Mouse (Mus musculus): ENCODE measurements at regions not wholly inside any gene's neighbourhood (a gene's known extent, or its start where the extent isn't known, plus 50 kb on each side); places are given as distances from the start of the nearest gene placed in this dataset.
A peak's percentile ranks its signal among the peaks of the same experiment; 100 is the strongest.

DNA sequence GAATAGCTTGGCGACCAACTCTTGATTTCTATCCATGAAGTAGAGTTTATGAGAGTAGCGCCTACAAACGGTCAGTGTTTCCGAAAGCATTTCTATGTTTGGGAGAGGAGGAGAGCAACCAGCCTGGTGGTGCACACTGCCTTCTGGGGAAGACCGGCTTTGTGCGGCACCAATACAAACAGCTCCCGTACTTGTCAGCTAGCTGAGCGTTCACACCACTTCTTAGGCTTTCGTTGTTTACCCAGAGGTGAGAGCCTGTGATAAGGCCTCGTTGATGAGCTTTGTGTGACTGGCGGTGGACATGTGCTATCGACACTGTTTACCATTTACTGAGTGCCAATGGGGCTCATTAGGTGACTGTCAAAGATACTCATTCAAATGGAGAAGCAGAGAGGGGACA lies 162.0 kb downstream of the Chic2 start:
- DNase-seq, result no peak

DNA sequence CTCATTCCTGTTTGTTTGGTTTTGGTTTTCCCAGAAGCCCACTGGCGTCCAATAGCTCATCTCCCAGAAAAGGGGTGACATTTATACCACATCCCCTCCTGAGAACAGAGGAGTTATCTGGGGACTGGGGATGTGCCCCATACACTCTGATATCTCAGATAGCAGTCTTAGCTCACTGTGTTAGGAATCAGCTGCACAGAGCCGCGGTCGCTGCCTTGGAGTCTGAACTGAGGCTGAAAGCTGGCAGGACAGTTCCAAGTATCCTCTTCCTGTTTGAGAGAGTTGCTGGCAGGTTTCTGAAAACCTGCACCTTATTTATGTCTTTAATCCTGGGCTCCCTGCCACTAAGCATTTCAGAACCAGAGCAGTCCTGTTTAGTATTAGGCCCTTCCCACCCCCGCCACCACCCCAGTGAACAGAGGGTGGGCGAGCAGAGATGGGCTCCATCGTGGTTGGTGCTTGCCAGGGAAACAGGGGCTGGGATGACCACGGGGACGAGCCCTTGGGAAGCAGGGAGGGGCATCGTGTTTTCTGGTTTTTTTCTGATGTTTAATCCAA lies 163.8 kb downstream of the Chic2 start:
- no peak for DNase-seq

DNA sequence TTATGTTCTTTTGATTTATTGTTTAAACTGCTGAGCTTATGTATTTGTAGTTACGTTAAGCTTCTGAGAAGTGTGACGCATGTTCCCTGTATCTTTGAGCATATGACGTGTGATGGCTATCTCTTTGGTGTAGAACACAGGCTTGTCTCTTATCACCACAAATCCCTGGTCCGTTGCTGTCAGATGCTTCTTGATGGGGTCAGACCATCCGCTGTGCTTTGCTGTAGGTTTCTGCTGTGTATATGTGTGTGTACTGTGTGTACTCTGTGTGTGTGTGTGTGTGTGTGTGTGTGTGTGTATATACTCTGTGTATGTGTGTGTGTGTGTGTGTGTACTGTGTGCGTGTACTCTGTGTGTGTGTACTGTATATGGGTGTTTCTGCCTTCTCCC lies 164.5 kb downstream of the Chic2 start:
- no peak for DNase-seq

DNA sequence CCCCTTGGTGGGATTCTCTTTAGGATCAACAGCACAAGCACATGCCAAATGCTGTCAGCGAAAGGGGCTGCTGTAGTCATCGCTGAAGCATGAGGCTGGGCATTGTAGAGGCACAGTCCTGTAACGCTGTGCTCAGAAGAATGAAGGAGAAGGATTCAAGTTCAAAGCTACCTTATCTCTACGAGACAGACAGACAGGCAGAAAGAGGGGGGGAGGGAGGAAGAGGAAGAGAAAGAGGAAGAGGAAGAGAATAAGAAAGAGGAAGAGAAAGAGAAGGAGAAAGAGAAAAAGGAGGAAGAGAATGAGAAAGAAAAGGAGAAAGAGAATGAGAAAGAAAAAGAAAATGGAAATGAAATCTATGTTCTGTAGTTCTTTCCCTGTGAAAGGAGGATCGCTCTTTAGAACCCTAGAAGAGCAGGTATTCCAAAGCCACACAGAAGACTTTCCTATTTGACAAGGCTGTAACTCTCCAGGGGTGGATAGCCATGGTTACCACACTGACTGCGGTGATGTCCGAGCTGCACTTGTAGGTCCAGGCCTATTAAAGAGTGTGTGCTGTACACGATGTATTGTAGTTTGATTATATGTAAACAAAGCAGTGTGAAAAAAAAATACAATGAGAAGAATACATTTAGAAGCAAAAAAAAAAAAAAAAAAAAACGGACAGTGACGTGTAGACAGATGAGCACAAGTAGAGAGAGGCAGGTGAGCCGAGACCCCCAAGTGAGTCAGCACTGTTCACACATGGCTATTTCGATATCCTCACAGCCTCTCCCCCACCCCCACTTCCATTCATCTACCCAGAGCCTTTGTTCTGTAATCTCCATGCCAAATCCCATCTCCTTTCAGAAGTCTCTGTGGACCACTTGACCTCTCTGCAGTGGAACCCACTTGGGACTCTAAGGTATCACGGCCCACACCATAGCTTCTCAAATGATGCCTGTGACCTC lies 165.2 kb downstream of the Chic2 start:
- DNase-seq, result no peak

DNA sequence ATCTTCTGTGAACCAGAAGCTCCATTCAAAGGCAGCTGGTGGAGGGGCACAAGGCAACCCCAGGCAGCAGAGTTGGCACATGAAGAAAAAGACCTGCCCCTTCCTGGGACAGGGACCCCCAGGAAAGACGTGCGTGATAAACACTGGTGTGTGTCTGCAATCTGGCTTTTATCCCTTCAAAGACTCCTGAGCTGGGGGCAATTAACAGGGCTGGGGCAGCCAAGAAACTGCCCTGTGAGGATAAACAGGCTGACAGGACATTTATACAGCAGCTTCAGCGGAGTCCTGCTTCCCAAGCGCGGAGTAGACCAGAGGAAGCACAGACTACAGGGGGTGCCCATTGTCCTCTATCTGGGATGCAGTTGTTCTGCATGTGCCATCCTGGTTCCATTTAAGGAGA lies 167.0 kb downstream of the Chic2 start:
- DNase-seq, result no peak

DNA sequence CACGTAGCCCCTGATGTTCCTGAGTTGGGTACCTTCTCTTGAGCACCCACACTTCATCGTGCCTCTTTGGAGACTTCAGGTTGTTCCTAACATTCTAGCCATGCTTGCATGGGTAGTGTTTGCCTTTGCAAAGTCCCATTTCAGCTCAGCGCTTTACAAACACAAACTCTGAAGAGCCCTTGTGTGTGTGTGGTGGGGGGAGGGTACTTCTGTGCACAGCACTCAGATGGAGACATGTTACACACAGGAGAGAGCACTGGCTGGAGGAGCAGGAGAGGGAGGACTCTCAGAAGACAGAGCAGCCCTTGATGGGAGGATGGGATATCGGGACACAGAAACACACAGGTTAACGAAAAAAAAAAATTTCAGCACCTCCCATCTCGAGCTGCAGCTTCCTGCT lies 167.4 kb downstream of the Chic2 start:
- no peak for DNase-seq

DNA sequence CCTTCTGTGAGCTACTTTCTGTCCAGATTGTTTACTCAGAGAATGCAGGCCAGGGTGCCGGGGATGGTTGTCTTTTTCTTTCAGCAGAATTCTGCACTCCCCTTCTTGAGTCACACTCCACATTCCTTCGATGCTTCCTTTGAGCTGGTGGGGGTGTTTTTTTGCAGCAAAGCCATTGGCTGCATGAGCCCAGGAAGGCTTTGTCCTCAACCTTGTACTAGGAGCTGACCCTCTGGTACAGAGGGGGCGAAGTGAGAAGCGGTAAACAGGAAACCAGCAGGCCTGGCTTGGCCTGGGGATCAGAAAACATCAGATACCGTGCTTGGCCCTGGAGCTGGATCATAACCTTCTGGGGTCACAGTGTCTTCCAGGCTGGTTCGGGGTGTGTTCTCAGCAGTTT lies 169.9 kb downstream of the Chic2 start:
- peak; percentile 31 for DNase-seq

DNA sequence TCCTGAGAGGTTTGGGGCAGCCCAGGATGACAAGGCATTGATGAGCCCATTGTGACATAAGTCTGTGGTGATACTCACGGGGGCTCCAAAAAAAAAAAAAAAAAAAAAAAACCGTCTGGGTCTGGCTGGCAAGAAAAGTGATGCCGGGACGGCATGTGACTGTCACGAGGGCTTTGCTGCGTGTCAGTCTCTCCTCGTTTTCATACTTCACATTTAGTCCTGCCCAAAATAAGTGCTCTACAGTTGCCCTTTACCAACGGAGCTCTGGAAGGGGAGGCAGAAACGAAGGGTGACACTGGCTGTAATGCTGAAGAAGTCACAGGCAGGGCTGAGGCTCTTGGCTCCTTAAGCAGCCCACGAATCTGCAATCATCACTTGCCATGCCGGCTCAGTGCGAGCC lies 167.9 kb upstream of the Lnx1 start:
- no peak for DNase-seq

DNA sequence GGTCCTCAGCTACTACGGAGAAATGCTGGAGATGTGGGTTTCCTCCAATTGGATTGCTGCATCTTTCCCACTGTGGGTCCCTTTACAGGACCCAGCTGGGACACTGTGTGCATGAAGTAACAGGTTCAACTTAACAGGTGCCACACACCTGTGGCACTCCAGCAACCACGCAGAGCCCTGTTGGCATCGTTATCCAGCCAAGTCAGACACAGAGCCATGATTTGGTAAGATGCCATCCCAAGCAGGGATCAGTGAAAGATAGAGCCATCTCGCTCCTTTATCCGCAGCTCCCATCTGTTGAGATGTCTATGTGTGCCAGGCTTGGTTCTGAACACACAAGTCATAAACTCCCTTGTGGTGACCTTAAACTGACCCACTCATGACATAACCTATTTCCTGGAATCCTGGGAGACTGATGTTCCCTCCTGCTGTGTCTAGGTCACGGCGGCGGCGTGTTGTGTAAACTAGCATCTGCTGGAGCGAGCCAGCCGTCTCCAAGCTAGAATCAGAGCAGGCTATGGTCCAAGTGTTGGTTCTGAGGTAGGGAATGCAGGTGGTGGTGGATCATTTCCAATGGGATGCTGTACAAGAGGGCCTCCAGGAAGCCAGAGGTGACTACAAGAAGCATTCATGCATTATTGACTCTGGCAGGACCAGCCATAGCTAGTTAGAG lies 164.5 kb upstream of the Lnx1 start:
- no peak for DNase-seq

DNA sequence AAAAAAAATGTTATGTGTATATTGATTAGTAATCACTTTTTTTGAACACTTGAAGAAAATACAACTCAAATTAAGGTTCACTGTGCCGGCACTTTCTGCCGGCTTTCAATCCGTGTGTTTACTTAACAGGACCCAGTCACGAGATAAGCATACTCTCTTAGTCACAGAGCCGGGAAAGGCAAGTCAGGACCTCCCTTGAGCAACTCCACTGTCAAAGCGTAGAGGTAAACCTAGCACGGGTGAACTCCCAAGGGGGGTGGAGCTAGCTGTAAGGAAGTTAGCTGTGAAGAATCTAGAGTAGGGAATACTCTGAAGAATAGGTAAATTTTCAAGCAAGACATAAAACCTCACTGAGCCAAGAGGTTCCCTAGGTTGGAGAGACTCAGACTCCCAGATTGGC lies 164.0 kb upstream of the Lnx1 start:
- no peak for DNase-seq

DNA sequence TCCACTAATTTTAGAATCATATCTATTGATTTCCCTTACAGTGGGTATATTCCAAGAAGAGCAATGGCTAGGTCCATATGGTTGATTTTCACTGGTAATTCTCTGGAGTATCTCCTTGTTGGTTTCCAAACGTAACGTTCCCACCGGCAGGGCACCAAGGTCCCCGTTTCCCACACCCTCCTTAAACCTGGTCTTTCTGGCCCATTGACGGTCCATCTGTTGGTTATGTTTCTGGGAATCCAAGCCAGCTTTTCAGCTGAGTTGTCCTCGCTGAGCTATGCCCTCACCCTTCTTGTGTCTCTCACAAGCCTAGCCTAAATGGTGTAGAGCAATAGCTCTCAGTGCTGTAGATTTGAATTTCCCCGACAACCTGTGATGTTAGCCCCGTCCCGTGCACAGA lies 162.7 kb upstream of the Lnx1 start:
- DNase-seq, result no peak

DNA sequence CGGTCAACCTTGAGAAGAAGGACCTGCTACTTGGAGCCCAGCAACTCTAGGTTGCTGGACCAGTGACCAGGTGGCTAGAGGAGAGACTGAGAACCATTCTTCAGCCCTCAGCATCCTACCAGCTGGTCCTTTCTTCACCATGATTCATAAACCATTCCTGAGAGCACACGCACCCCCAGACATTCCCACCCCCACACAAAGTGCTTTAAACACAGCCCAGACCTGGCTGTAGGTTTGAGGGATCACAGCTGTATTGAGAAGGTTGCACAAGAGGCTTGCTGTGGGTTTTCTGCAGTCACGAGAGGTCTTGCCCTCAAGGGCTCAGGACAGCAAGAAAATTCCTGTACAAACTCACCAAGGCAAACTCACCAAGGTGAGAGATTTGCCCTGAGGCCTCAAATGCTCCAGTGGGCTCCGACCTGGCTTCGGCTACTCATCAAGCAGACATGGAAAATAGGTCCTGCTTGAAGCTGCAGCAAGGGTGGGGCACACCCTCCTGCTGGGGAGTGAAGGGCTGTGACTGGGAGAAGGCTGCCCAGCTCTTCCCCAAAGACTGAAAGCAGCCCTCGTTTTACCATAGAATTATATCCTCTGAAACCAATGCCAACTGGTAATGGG lies 161.9 kb upstream of the Lnx1 start:
- no peak for DNase-seq

DNA sequence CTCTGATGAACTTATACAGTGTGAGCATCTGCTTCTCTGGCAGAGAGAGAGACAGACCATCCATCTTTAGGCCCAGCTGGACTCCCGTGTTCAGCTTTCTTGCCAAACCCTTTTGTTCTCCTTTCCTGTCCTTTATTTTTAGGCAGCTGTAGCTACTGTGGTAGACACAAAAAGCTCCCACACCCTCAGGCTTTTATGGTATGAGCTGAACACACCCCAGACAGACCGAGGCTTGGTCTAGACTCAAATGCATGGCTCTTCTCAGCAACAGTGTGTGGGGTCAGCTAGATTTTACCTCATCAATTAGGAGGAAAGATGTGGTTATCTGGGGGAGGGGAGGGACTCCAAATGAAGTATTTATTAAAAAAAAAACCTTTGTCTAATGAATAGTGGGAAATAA lies 158.6 kb upstream of the Lnx1 start:
- peak; percentile 2 for DNase-seq

DNA sequence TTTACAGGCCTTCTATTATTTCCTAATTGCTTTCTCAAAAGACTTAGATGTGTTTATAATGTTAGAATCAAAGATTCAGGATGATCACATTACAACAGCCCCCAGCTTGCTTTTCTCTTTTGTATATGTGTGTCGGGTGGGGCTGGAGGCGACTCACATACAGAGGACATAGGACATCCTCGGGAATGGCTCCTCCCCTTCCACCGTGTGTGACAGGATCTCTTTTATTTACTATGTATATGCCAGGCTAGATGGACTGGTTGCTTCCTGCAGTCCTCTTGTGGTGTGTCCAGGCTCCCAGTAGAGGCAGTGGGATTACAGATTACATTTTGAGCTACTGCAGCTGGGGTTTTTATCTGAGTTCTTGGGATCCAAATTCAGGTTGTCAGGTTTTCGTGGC lies 155.1 kb upstream of the Lnx1 start:
- no peak for DNase-seq

DNA sequence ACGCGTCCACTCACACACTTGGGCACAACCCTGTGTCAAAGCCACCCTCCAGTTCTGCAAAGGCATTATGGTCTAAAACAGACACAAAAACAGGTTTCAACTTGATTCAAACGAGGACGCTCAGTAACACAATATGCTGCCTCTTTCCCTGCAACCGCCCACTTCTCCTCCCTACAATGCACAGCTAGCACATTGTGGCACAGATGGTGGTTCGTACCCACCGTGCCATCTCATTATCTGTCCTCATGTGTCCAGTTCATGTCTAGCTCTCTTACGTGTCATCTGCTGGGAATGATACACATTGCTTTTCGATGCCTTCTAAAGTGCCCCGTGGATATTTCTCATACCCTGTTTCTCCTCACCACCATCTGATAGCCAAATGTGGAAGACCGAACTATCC lies 154.4 kb upstream of the Lnx1 start:
- DNase-seq, result no peak

DNA sequence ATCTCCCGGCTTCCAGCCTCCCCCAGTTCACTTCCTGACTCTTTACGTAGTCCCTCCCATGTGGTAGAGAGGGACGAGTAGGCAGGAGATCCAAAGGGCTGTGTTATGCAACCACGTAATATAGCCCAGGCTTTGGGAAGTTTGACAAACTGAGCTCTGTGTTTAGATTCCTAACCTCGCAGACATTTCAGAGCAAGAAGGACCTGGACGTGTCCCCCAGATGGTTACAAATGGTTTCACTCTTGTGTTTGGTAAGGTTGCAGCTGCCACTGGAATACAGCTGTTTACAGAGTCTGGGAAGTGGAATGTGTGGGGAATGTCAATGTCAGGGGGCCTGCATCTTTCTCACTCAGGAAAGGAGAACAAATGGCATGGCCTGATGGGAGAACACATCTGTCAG lies 145.1 kb upstream of the Lnx1 start:
- no peak for DNase-seq

DNA sequence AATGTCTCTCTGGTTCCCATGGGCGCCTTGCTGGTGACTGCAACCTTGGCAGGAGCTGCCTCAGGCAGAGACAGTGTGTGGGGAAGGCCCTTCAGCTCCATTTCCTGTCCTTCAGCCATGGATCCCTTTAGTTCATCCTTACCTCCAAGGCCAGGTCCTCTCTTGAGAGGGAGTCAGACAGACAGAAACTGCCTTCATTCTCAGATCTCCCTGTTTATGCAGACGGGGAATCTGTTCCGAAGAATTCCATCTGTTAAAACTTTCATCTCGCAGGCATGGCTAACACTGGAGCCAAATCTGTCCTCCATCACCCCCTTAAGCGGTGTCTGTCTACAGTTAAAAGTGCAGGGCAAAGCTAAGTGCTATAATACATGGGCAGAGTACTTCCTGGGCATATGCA lies 144.0 kb upstream of the Lnx1 start:
- DNase-seq, result no peak

DNA sequence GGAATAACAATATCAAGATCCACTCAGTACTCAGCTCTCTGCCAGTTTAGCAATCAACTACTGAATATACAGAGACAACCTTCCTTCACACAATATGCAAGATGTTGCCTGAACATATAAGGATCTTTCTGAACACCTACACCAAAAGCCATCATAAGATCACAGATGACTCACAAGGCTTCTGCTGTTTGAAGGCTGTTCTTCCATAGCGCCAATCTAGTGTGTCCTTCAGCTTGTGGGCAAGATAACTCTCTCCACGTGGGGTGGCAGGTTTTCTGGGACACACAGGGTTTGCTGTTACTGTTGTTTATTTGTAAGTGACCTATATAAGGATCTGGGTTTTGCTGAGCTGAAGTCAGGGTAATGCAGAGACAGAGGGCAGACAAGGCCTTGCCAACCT lies 131.7 kb upstream of the Lnx1 start:
- DNase-seq, result peak; percentile 11

DNA sequence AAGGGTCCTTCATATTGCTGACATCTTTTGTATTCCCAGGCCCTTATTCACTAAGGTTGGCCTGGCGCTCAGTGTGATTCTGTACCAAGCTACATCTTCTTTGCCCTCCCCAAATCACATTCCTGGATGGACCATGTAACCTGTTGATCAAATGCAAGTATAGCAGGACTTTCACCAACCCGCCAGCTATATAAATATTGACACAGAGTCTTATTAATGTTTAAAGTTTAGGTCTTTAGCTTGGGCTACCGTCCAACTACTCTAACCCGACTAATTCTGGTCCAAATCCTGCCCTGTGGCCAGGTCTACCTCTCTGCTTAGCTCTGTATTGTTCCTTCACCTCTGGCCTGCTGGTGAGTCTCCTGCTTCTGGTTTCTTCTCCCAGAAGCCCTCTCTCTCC lies 131.2 kb upstream of the Lnx1 start:
- DNase-seq, result no peak

DNA sequence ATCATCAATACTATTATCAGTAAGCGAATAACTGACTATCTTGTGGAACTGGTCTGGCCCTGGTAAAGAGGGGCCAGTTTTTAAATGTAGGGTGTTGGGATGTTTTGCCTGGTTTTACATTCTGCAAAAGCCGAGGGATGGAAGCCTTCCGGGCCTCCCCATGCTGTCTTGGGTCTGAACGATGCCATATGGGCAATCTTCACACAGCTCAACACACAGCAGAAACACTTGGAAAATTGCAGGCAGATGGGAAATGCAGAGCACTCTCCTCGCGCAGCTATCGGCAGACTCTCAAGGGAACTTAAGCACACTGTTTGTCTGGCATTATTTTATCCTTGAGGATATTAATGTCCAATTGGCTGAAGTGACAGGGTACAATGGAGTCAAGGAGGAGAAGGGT lies 129.3 kb upstream of the Lnx1 start:
- no peak for DNase-seq

DNA sequence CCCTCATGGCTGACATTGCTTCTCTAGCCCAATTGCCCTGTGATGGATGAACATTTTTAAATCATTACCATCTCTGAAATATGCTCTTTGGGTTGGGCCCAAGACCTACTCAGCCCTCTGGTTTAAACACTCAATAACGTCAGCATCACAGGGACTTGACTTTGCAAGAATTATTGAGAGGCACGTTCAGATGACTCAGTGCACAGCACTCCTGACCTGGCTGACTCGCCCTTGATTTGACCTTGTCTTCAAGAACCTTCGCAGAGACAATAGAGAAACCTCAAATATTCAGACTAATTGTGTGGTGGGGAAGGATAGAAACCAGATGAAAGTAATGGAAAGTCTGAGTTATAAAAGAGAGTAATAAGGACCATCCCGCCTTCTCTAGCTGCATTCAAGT lies 127.9 kb upstream of the Lnx1 start:
- DNase-seq, result peak; percentile 65

DNA sequence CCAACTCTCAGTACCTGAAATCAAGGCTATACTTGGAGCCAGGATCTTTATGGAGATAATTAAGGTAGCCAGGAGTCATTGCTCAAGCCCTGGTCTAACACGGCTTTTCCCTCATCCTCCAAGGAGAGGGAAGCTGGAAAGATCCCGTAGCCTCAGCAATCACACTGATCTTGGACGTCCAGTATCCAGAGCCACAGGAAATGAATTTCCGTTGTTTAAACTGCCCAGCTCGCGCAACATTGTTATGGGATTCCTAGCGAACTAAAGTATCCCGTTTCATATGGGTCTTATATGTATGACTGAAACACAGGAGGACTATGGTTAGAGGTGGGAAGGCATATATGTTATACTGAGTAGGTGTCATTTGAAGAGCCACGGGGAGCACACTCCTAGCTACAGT lies 126.3 kb upstream of the Lnx1 start:
- DNase-seq, result no peak

DNA sequence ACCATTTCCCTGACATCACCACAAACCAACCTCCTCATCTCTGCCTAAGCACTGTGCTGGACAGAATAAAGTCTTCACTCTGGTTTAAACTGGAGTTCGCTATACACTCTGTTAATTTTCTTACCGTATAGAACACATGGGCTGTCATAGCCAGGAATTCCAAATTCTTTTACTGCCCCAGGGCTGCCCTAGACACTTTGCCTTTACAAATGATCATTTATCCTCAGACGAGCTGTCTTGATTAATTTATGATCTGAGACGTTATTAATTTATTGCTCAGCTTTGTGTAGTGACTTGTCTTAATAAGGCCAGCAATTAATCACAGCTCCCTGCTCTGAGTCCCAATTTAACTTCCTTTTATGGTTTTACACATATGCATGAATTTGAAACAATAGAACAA lies 125.2 kb upstream of the Lnx1 start:
- DNase-seq, result no peak
